Mouse (Mus musculus) neural tube, embryonic 11.5 days (tissue): ENCODE measurements around the gene Ces5a. TPM values are rescaled to one million over a fixed set of nuclear protein-coding genes. Genes with fewer than 3 reads are reported as not detected.
A peak's percentile ranks its signal among the peaks of the same experiment; 100 is the strongest.

Experiments used
- ATAC-seq: fragments of 200-750 bp; cut with Nextera tagmentation; 2 replicates; pipeline ENCODE4 v1.8.0; 2017; ENCODE audit warnings: moderate number of reproducible peaks, mild to moderate bottlenecking, moderate TSS enrichment, moderate library complexity; ENCODE audit not compliant: insufficient read depth, low FRiP score, low TSS enrichment
- DNase-seq: peaks from one replicate; pipeline ENCODE4 v3.0.0-alpha.2; 2015; ENCODE audit warnings: low spot score
- H3K27ac ChIP-seq: fragments of 300-500 bp; sonication (generic); 2 replicates; pipeline ENCODE4 v1.5.1; 2014; ENCODE audit warnings: low read depth, mild to moderate bottlenecking, low read length
- H3K27me3 ChIP-seq: fragments of 300-500 bp; sonication (generic); 2 replicates; pipeline ENCODE4 v1.6.1; 2014; ENCODE audit warnings: mild to moderate bottlenecking, low read length, mixed read lengths; ENCODE audit not compliant: control insufficient read depth, insufficient read depth
- H3K36me3 ChIP-seq: fragments of 300-500 bp; sonication (generic); 2 replicates; pipeline ENCODE4 v1.6.1; 2014; ENCODE audit warnings: mild to moderate bottlenecking, low read length, moderate library complexity, mixed read lengths; ENCODE audit not compliant: control insufficient read depth, insufficient read depth
- H3K4me1 ChIP-seq: fragments of 300-500 bp; sonication (generic); 2 replicates; pipeline ENCODE4 v1.6.1; 2014; ENCODE audit warnings: low read length, mixed read lengths; ENCODE audit not compliant: control insufficient read depth, insufficient read depth
- H3K4me2 ChIP-seq: fragments of 300-500 bp; sonication (generic); 2 replicates; pipeline ENCODE4 v1.6.1; 2014; ENCODE audit warnings: low read depth, mild to moderate bottlenecking, moderate library complexity
- H3K4me3 ChIP-seq: fragments of 300-500 bp; sonication (generic); 2 replicates; pipeline ENCODE4 v1.5.1; 2014; ENCODE audit warnings: low read depth, low read length
- H3K9ac ChIP-seq: fragments of 300-500 bp; sonication (generic); 2 replicates; pipeline ENCODE4 v1.6.1; 2014; ENCODE audit warnings: mild to moderate bottlenecking, low read length
- H3K9me3 ChIP-seq: fragments of 300-500 bp; sonication (generic); 2 replicates; pipeline ENCODE4 v1.6.1; 2016; ENCODE audit warnings: low read length; ENCODE audit not compliant: control insufficient read depth
- WGBS: fragments of 180-500 bp; shearing (Covaris S2); extraction: QIAGEN DNeasy Blood & Tissue Kit; methylation state at CpG from one replicate; pipeline ENCODE4 v1.1.7; 2014; 5-methylcytosine and 5-hydroxymethylcytosine counted together
- polyA plus RNA-seq: library from polyadenylated mRNA; unstranded; fragments of >200 nt; fragmentation: Nextera tagmentation; extraction: Ambion mirVana; gene quantifications from 2 replicates; pipeline ENCODE4 v1.2.1, GENCODE M21; 2014

The Ces5a gene
- polyA plus RNA-seq, result not detected in 2 replicates

DNA sequence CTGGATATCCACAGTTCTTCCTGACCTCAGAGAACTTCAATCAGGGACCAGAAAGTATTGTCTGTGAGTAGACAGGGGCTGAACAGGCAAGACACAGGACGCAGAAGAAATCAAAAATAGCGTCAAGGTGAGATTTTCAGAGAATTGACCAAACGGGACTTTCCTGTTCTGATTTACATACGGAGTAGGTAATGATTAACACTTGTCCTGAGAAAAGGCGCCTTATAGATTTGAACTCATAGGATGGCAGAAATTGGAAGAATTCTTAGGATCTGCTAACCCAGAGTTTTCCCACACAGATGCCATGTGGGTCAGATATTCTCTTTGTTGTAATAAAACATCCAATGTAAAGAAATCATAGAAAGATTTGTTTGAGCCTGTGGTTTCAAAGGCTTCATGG, at the start of gene Ces5a:
TSS of gene Ces5a (minus strand) at position 101 of the 400 bp plus-strand sequence.
- no peak within 1 kb of the TSS for H3K4me2 ChIP-seq
- ATAC-seq (no peak), DNase-seq (no peak)
- no peaks in the 10 kb centered on the region for H3K9me3 ChIP-seq
- no peak within 1 kb of the TSS for H3K4me3 ChIP-seq
- no peak within 1 kb of the TSS for H3K27ac ChIP-seq
- no peaks in the 10 kb centered on the region for H3K27me3 ChIP-seq
- 95% methylated on average over 5 of the region's 5 CpGs for WGBS
- no peak within 1 kb of the TSS for H3K9ac ChIP-seq
- H3K36me3 ChIP-seq, result no peaks in the 10 kb centered on the region
- H3K4me1 ChIP-seq, result no peaks in the 10 kb centered on the region

DNA sequence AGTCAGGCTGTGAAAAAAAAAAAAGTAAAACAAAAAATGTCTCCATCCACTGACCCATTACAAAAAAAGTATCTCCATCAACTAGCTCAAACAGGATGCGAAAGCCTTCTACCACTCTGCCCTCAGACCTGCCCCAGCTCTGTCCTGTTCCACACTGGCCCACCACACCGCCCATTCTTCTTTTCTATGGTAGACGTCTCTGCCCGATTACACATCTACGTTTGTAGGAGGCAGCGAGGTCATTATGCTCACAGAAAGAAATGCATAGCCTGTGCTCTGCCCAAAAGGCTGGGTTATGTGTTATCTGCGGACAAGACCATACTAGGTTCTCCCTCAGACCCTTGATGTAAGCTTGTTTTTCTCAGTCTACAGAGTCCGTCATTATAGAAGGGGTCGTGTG, 37.2 kb upstream of the Ces5a start:
- Histone ChIP-seq H3K36me3 (no peaks in the 10 kb centered on the region), H3K9ac (no peak overlapping the region), H3K9me3 (no peaks in the 10 kb centered on the region), H3K27me3 (no peaks in the 10 kb centered on the region), H3K27ac (no peak overlapping the region), H3K4me2 (no peak overlapping the region), H3K4me3 (no peak overlapping the region), H3K4me1 (peaks cover 4% of the 10 kb centered on the region; the same call in 1 of the 2 replicates)
- ATAC-seq, result no peak
- no peak for DNase-seq
- 79% methylated on average over 9 of the region's 9 CpGs for WGBS

DNA sequence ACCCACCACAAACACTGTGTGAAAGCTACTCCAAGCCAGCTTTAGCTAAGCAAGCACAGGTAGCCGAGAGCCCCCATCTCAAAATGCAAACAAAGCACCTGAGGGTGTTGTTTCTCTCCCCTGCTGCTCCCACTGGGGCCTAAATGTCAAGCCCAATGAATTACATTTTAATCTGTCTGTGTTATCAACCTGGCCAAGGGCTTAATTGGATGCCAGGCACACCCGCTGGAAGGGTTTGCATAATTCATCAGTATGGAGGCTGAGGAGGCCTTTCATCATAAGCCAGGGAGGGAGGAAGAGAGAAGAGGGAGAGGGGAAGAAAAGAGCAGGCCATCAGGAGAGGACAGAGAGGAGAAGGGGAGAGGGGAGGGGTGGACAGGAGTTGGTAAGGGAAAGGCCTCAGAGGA, 36.5 kb upstream of the Ces5a start:
- DNase-seq (peak; percentile 39), ATAC-seq (peak; percentile 32; the same call in 1 of the 2 replicates)
- H3K27me3 ChIP-seq, result no peaks in the 10 kb centered on the region
- H3K4me3 ChIP-seq, result no peak overlapping the region
- H3K4me2 ChIP-seq, result no peak overlapping the region
- H3K36me3 ChIP-seq, result no peaks in the 10 kb centered on the region
- no peak overlapping the region for H3K27ac ChIP-seq
- peaks cover 4% of the 10 kb centered on the region; the same call in 1 of the 2 replicates for H3K4me1 ChIP-seq
- 26% methylated on average over 2 of the region's 2 CpGs for WGBS
- no peak overlapping the region; the same call in 1 of the 2 replicates for H3K9ac ChIP-seq
- H3K9me3 ChIP-seq, result no peaks in the 10 kb centered on the region

DNA sequence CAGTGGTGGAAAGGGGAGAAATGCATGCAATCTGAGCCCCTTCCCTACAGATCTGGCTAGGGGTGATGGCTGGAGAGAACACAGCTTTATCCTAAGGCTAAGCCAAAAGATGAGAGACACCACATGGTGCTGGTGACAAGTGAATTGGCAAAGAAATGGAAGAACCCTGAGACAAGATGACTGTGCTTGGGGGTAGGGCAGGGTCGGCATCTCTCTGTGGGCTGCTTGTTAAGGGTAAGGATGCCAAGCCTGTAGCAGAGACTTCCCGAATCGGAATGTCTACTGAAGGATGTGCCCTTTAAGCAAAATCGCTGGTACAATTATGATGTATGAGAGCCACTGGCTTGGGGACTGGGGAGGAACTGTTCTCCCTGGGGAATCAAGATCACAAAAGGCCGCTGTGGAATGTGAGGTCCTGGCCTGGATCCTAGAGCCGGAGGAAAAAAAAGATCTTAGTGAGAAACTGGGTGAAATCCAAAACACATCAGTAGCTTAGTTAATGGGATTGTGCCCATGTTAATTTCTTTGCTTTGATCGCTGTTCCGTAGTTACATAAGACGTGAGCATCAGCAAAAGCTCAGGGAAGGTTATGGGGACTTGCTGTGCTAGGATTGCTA, 35.8 kb upstream of the Ces5a start:
- no peak for DNase-seq
- H3K4me1 ChIP-seq, result peaks cover 4% of the 10 kb centered on the region; the same call in 1 of the 2 replicates
- no peak overlapping the region for H3K4me2 ChIP-seq
- no peaks in the 10 kb centered on the region for H3K9me3 ChIP-seq
- H3K36me3 ChIP-seq, result no peaks in the 10 kb centered on the region
- WGBS, result 47% methylated on average over 9 of the region's 9 CpGs
- no peak overlapping the region for H3K4me3 ChIP-seq
- ATAC-seq, result no peak
- H3K27me3 ChIP-seq, result no peaks in the 10 kb centered on the region
- H3K27ac ChIP-seq, result no peak overlapping the region
- no peak overlapping the region for H3K9ac ChIP-seq

DNA sequence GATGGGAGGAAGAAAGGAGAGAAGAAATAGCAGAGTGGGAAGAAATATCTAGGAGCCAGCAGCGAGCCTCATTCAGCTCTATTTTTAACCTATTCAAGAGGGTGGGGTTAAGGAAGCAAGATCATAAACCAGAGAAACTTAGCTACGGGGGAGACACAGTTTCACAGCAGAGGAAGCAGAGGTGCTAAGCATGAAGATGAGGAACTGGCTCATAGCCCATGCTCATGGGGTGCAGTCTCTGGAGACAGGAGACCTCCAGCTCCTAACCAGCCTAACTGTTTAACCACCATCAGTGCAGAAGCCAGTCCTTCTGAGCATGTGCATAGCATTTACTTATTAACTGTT, 34.5 kb upstream of the Ces5a start:
- no peak for ATAC-seq

DNA sequence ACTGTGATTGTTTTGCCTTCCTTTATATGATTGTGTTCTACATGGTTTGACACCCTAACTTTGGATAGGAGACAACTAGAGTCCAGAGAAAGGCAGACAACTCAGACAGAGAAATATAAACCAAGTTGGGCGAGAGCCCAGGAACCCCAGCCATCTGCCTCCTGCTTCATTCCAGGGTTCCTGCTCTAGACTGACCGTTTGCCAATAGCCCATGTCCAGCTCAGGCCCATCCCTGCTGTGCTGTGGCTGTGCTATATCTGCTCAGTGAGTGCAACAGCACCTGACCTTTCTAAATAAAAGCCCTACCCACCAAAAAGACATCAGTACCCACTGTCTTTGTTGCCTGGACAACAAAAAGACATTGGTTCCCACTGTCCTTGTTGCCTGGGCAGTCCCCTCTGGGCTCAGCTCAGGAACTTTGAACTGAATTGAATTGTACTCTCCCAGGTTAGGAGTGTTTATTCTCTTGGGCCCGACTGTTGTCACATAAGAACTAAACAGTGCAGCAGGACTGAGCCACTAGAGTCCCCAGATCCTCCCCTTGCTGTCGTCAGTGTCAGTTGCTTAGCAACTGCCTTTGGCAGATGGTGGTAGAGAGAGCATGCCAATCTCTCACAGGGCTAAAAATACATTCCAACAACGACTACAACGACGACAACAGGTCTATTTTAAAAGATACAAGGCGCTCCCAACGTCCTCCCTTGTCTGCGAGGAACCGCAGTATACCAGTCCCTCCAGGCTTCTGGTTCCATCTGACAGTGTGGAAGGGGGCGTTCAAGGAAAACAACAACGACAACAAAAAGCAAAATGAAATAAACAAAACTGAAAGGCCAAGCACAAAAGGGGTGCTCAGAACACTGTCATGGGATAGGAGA, 33.9 kb upstream of the Ces5a start:
- 0 out of 2 replicates have a peak overlapping the region, but pooled peaks have one; percentile 2 for H3K9ac ChIP-seq
- WGBS, result 52% methylated on average over 13 of the region's 13 CpGs

More for the DNA sequence above, 34.5 kb upstream of the Ces5a start:
- Histone ChIP-seq H3K36me3 (no peaks in the 10 kb centered on the region), H3K9ac (no peak overlapping the region), H3K4me1 (peaks cover 4% of the 10 kb centered on the region; the same call in 1 of the 2 replicates), H3K4me3 (no peak overlapping the region), H3K4me2 (no peak overlapping the region), H3K27me3 (no peaks in the 10 kb centered on the region), H3K9me3 (no peaks in the 10 kb centered on the region), H3K27ac (no peak overlapping the region)
- no peak for DNase-seq
- 59% methylated on average over 2 of the region's 2 CpGs for WGBS

DNA sequence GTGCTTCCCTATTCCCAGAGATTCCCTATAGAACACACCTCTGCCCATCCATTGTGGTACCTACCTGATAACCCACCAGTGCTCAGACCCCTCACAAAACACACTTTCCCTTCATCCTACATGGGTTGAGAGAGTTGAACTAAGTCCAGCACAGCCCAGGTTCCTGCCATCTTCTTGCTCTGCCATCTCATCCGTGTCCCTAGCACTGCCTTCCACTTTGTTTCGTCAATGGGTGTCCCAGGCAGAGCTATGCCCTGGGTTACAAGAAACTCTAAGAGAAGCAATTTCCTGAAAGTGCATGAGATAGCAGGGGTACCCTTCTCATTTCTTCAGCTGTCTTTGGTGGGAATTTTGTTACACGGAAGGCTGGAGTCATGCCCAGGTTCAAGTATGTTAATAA, 33.0 kb upstream of the Ces5a start:
- H3K4me2 ChIP-seq, result no peak overlapping the region
- DNase-seq, result no peak
- ATAC-seq, result no peak
- H3K27me3 ChIP-seq, result no peaks in the 10 kb centered on the region
- WGBS, result 93% methylated on average over 3 of the region's 3 CpGs
- H3K9ac ChIP-seq, result no peak overlapping the region
- H3K36me3 ChIP-seq, result no peaks in the 10 kb centered on the region
- H3K4me1 ChIP-seq, result peaks cover 4% of the 10 kb centered on the region; the same call in 1 of the 2 replicates
- no peak overlapping the region for H3K27ac ChIP-seq
- H3K9me3 ChIP-seq, result no peaks in the 10 kb centered on the region
- no peak overlapping the region for H3K4me3 ChIP-seq

More for the DNA sequence above, 33.9 kb upstream of the Ces5a start:
- H3K36me3 ChIP-seq, result no peaks in the 10 kb centered on the region
- ATAC-seq, result peak; percentile 63
- no peak overlapping the region for H3K27ac ChIP-seq
- H3K9me3 ChIP-seq, result no peaks in the 10 kb centered on the region
- H3K4me1 ChIP-seq, result peaks cover 4% of the 10 kb centered on the region; the same call in 1 of the 2 replicates
- H3K27me3 ChIP-seq, result no peaks in the 10 kb centered on the region
- no peak overlapping the region for H3K4me3 ChIP-seq
- DNase-seq, result peak; percentile 20
- no peak overlapping the region for H3K4me2 ChIP-seq

DNA sequence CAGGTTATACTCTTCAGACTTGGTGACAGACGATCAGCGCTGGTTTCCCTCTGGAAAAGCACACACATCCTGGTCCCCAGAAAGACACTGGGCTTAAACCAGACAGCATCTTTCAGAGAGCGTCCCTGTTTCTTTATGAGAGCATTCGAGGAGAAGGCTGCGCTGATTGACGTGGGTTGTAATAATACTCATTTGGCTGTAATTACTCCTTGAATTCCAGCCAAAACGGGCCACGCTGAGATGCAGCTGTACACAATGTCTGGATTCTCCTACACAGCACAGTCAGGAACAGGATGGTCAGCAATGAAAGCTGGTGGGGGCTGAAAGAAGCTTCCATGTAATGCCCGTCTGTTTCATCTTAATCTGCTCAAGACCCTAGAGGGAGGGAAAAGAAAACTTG, 31.5 kb upstream of the Ces5a start:
- Histone ChIP-seq H3K36me3 (no peaks in the 10 kb centered on the region), H3K27me3 (no peaks in the 10 kb centered on the region), H3K9me3 (no peaks in the 10 kb centered on the region), H3K4me2 (no peak overlapping the region), H3K4me1 (peaks cover 4% of the 10 kb centered on the region; the same call in 1 of the 2 replicates), H3K9ac (no peak overlapping the region), H3K4me3 (no peak overlapping the region), H3K27ac (no peak overlapping the region)
- 79% methylated on average over 9 of the region's 9 CpGs for WGBS
- no peak for DNase-seq
- no peak for ATAC-seq
